Mouse (Mus musculus) limb, embryonic 13.5 days (tissue): ENCODE measurements at regions not wholly inside any gene's neighbourhood (a gene's known extent, or its start where the extent isn't known, plus 50 kb on each side); places are given as distances from the start of the nearest gene placed in this dataset.
"Not testable (repeated sequence)": the region's sequence is repeated elsewhere in the genome, so short reads cannot be mapped to it uniquely, and the experiment has no call there.

Source experiments
- ATAC-seq: fragments of 200-750 bp; cut with Nextera tagmentation; 2 replicates; pipeline ENCODE4 v1.8.0; 2017; ENCODE audit warnings: low read depth, moderate number of reproducible peaks, moderate TSS enrichment; ENCODE audit not compliant: low FRiP score
- H3K27ac ChIP-seq: fragments of 300-500 bp; sonication (generic); 2 replicates; pipeline ENCODE4 v1.5.1; 2015; ENCODE audit warnings: inconsistent platforms, mild to moderate bottlenecking, moderate library complexity
- H3K27me3 ChIP-seq: fragments of 300-500 bp; sonication (generic); 2 replicates; pipeline ENCODE4 v1.6.1; 2015; ENCODE audit warnings: mild to moderate bottlenecking, inconsistent platforms
- H3K36me3 ChIP-seq: fragments of 300-500 bp; sonication (generic); 2 replicates; pipeline ENCODE4 v1.6.1; 2015; ENCODE audit warnings: inconsistent platforms, mild to moderate bottlenecking, moderate library complexity
- H3K4me1 ChIP-seq: fragments of 300-500 bp; sonication (generic); 2 replicates; pipeline ENCODE4 v1.6.1; 2015; ENCODE audit warnings: inconsistent platforms
- H3K4me2 ChIP-seq: fragments of 300-500 bp; sonication (generic); replicated peaks from 2 replicates; pipeline ENCODE4 v1.6.1; 2015; ENCODE audit warnings: inconsistent platforms, mild to moderate bottlenecking, moderate library complexity
- H3K4me3 ChIP-seq: fragments of 300-500 bp; sonication (generic); 2 replicates; pipeline ENCODE4 v1.5.1; 2015; ENCODE audit warnings: moderate library complexity, mild to moderate bottlenecking, inconsistent platforms
- H3K9ac ChIP-seq: fragments of 300-500 bp; sonication (generic); 2 replicates; pipeline ENCODE4 v1.6.1; 2015; ENCODE audit warnings: mild to moderate bottlenecking, inconsistent platforms
- H3K9me3 ChIP-seq: fragments of 300-500 bp; sonication (generic); 2 replicates; pipeline ENCODE4 v1.6.1; 2016; ENCODE audit warnings: inconsistent platforms
- WGBS: fragments of 180-500 bp; shearing (Covaris S2); methylation state at CpG from one replicate; pipeline ENCODE4 v1.1.7; 2015; 5-methylcytosine and 5-hydroxymethylcytosine counted together

GRCm38 (mm10) chr3:21919931-21920330 lies 156.5 kb upstream of the Tbl1xr1 start:
- H3K4me1 ChIP-seq = no peaks in the 10 kb centered on the region
- H3K36me3 ChIP-seq = no peaks in the 10 kb centered on the region
- H3K4me3 ChIP-seq = no peak overlapping the region
- WGBS = 94% methylated on average over 7 of the region's 7 CpGs
- H3K9ac ChIP-seq = no peak overlapping the region
- no peaks in the 10 kb centered on the region for H3K27me3 ChIP-seq
- no peak overlapping the region for H3K27ac ChIP-seq
- H3K4me2 ChIP-seq = no peak overlapping the region
- no peak for ATAC-seq
- H3K9me3 ChIP-seq = 0 out of 2 replicates have a peak, but pooled peaks cover 5% of the 10 kb centered on the region

DNA sequence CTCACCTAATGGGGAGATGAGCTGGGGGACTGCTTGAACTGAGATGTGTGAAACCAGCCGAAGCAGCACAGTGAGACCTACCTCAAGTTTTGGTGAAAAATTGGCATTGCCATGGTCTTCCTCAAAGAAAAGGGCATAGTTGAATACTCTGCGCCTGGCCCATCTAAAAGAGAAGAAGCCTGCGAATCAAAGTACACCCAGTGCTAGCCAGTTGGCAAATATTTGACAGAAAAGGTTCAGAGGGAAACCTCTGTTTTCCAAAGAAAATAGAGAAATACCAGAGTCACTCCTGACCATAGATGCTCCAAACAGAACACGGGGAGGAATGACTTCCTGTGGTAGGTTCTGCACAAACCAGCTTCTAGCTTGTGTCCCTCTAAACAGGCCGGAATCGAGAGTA lies 144.5 kb upstream of the Tbl1xr1 start:
- ATAC-seq = no peak
- H3K9me3 ChIP-seq = no peaks in the 10 kb centered on the region
- no peaks in the 10 kb centered on the region for H3K36me3 ChIP-seq
- no peaks in the 10 kb centered on the region for H3K27me3 ChIP-seq
- 94% methylated on average over 6 of the region's 6 CpGs for WGBS
- no peak overlapping the region for H3K27ac ChIP-seq
- no peak overlapping the region for H3K4me2 ChIP-seq
- no peak overlapping the region for H3K9ac ChIP-seq
- H3K4me1 ChIP-seq = peaks cover 20% of the 10 kb centered on the region
- no peak overlapping the region for H3K4me3 ChIP-seq

GRCm38 (mm10) chr3:21932696-21933095 lies 143.8 kb upstream of the Tbl1xr1 start:
- not testable (repeated sequence) for H3K27ac ChIP-seq
- 85% methylated on average over 8 of the region's 8 CpGs for WGBS

GRCm38 (mm10) chr3:21934731-21935271 lies 141.7 kb upstream of the Tbl1xr1 start:
- Histone ChIP-seq H3K27ac (peak overlapping the region; percentile 72), H3K27me3 (no peaks in the 10 kb centered on the region), H3K4me2 (peak overlapping the region; percentile 63), H3K4me3 (no peak overlapping the region; the same call in 1 of the 2 replicates), H3K9me3 (no peaks in the 10 kb centered on the region), H3K9ac (no peak overlapping the region), H3K36me3 (no peaks in the 10 kb centered on the region), H3K4me1 (peaks cover 37% of the 10 kb centered on the region)
- WGBS = 6% methylated on average over 5 of the region's 5 CpGs
- ATAC-seq = no peak

More at GRCm38 (mm10) chr3:21932696-21933095, 143.8 kb upstream of the Tbl1xr1 start:
- H3K9me3 ChIP-seq, H3K4me2 ChIP-seq, H3K4me3 ChIP-seq, H3K9ac ChIP-seq, H3K27me3 ChIP-seq, H3K36me3 ChIP-seq, ATAC-seq: not testable (repeated sequence)
- H3K4me1 ChIP-seq = peaks cover 28% of the 10 kb centered on the region

GRCm38 (mm10) chr3:21935571-21936261 lies 140.7 kb upstream of the Tbl1xr1 start:
- H3K4me3 ChIP-seq = peak overlapping the region; percentile 39
- under 1% methylated on average over 24 of the region's 24 CpGs for WGBS
- peaks cover 37% of the 10 kb centered on the region for H3K4me1 ChIP-seq
- no peaks in the 10 kb centered on the region for H3K27me3 ChIP-seq
- H3K9me3 ChIP-seq = no peaks in the 10 kb centered on the region
- H3K4me2 ChIP-seq = peak overlapping the region; percentile 63
- H3K36me3 ChIP-seq = no peaks in the 10 kb centered on the region
- no peak overlapping the region for H3K9ac ChIP-seq
- peak overlapping the region; percentile 84 for H3K27ac ChIP-seq
- peak; percentile 94 for ATAC-seq

DNA sequence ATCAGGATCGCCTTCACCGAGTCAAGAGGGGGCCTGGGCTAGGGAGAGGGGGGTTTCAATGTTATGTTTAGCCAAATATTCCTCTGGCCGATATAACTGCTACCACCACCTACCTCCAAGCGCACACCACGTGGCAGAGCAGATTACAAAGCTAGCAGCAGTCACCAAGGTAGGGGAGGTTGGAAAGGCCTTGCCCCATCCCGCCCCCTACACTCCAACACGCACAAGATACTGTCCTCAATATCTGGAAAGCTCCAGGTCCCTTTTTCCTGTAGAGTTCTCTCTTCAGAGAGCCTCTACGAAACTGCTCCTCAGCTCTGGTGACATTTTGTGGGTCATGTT lies 140.2 kb upstream of the Tbl1xr1 start:
- H3K27ac ChIP-seq = peak overlapping the region; percentile 55; the same call in 1 of the 2 replicates
- H3K4me3 ChIP-seq = peak overlapping the region; percentile 39
- no peaks in the 10 kb centered on the region for H3K36me3 ChIP-seq
- no peaks in the 10 kb centered on the region for H3K9me3 ChIP-seq
- peak overlapping the region; percentile 63 for H3K4me2 ChIP-seq
- 5% methylated on average over 8 of the region's 8 CpGs for WGBS
- H3K27me3 ChIP-seq = no peaks in the 10 kb centered on the region
- peaks cover 37% of the 10 kb centered on the region for H3K4me1 ChIP-seq
- no peak; the same call in 1 of the 2 replicates for ATAC-seq
- no peak overlapping the region for H3K9ac ChIP-seq

- H3K27ac ChIP-seq = no peak overlapping the region
- H3K4me3 ChIP-seq = no peak overlapping the region
- no peak; the same call in 1 of the 2 replicates for ATAC-seq
- H3K36me3 ChIP-seq = no peaks in the 10 kb centered on the region
- no peaks in the 10 kb centered on the region for H3K27me3 ChIP-seq
- peak overlapping the region; percentile 63 for H3K4me2 ChIP-seq
- H3K4me1 ChIP-seq = peaks cover 37% of the 10 kb centered on the region
- 14% methylated on average over 8 of the region's 8 CpGs for WGBS
- H3K9ac ChIP-seq = no peak overlapping the region
- H3K9me3 ChIP-seq = no peaks in the 10 kb centered on the region
Observed at GRCm38 (mm10) chr3:21936616-21937015, 139.8 kb upstream of the Tbl1xr1 start.

DNA sequence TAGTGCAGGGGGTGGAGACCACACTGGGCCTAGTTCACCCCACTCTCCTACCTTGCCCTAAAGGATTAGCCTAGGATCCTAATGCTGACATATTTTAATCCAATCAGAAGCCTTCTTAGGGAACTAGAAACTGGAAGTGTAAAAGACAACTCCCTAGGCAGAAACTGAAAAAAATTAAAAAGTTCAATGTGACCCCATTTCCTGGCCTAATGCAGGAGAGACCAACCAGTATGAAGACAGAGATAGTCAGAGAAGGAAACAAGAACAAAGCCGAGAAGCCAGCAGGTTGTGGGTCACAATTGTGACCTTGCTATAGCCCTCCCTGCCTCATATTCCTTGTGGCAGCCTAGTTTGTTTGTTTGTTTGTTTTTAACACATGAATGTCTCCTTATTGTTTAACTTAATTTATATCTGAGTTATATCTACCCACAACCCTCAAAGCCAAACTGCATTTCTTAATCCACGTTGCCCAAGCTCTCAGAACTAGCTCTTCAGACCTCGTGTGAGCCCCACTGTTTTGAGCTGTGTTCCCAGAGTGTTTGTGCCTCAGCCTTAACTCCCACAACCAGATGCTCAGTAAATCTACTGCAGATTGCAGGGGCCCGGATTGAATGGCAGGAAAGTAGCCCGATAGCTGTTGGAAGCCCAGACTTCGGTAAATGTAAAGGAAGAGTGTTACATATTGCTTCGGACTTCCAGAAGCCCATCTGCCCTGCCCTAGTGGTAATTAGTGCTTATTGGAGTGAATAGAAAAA lies 139.0 kb upstream of the Tbl1xr1 start:
- Histone ChIP-seq H3K4me3 (no peak overlapping the region), H3K4me2 (peak overlapping the region; percentile 21), H3K36me3 (no peaks in the 10 kb centered on the region), H3K9ac (no peak overlapping the region), H3K27me3 (no peaks in the 10 kb centered on the region), H3K27ac (peak overlapping the region; percentile 44; the same call in 1 of the 2 replicates), H3K9me3 (no peaks in the 10 kb centered on the region), H3K4me1 (peaks cover 37% of the 10 kb centered on the region)
- WGBS = 20% methylated on average over 7 of the region's 7 CpGs
- no peak for ATAC-seq

DNA sequence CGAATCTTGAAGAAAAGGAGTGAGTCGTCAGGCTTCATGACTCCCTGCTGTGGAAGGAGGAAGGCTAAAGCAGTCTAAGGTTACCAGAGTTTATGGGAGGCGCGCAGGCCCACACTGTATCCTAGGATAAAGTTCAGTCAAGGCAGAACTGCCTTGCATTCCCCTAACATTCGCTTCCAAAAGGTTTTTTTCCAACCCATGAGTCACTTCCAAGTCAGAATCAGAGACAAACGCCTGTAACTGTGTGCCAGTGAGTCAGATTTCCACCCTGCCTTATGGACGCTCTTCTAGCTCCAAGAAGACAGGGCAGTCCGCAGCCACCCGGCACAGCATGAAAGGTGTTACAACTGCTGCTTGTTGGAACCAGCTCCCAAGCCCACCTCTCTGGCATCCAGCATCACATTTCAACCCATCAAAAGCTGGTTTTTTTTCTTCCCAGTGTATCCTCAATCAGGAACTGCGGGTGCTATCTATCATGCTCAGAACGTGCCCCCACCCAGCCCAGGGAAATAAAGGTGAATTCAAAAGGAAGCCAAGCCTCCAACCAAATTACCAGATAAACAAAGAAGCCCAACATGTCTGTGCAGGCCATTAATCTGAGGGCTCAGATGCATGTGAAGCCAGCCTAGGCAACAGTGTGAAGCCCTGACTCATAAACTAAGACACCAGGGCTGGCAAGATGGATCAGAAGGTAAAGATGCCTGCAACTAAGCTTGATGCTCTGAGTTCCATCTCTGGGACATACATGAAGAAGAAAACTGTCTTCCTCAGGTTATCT lies 138.2 kb upstream of the Tbl1xr1 start:
- WGBS = 23% methylated on average over 11 of the region's 11 CpGs
- Histone ChIP-seq H3K9ac (no peak overlapping the region), H3K4me2 (peak overlapping the region; percentile 21), H3K4me3 (no peak overlapping the region), H3K9me3 (no peaks in the 10 kb centered on the region), H3K36me3 (no peaks in the 10 kb centered on the region), H3K4me1 (peaks cover 37% of the 10 kb centered on the region), H3K27me3 (no peaks in the 10 kb centered on the region), H3K27ac (peak overlapping the region; percentile 44; the same call in 1 of the 2 replicates)
- ATAC-seq = no peak

DNA sequence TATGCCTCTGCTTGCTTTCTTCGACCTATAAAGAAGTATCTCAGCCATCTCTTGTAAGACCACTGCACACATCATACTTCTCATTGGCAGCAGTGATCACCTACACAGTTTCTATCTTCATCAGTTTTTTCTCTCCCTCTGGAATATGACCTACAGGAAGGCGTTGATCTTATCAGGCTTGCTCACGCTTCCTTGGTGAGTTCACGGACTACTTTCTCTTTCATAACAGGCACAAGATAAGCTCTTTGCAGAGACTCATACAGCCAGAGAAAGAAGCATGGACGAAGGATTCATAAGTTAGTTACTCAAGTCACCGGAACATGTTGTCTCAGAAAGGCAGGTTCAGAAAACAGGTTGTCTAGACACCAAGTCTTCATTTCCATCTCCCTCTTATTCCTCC lies 136.7 kb upstream of the Tbl1xr1 start:
- ATAC-seq = no peak
- no peak overlapping the region for H3K27ac ChIP-seq
- peaks cover 29% of the 10 kb centered on the region for H3K4me1 ChIP-seq
- no peak overlapping the region for H3K9ac ChIP-seq
- H3K4me2 ChIP-seq = no peak overlapping the region
- H3K4me3 ChIP-seq = no peak overlapping the region
- no peaks in the 10 kb centered on the region for H3K36me3 ChIP-seq
- no peaks in the 10 kb centered on the region for H3K9me3 ChIP-seq
- no peaks in the 10 kb centered on the region for H3K27me3 ChIP-seq
- WGBS = 90% methylated on average over 6 of the region's 6 CpGs

- Histone ChIP-seq H3K4me1 (peaks cover 21% of the 10 kb centered on the region), H3K9me3 (no peaks in the 10 kb centered on the region), H3K27me3 (no peaks in the 10 kb centered on the region), H3K4me2 (no peak overlapping the region), H3K9ac (no peak overlapping the region), H3K4me3 (no peak overlapping the region), H3K27ac (no peak overlapping the region), H3K36me3 (no peaks in the 10 kb centered on the region)
- WGBS = 81% methylated on average over 2 of the region's 2 CpGs
- no peak for ATAC-seq
Observed at GRCm38 (mm10) chr3:21941596-21941995, 134.9 kb upstream of the Tbl1xr1 start.

DNA sequence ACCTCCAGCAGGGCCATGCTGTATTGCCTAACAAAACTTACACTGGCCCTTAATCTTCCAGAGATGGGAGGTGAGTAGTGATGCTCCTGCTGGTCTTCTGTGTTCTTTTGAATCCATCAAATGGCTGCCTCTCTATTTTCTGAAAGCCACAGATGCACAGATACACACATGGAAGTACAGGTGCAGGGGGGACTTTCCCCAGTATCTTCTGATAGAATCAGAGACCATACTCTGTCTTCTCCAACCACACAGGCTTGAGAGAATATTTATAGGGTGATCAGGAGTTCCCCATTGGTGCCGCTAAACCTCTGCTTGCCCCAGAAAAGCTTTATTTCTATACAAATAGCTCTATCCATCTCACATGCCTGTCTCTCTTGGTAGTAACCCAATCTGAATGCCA lies 133.5 kb upstream of the Tbl1xr1 start:
- WGBS = 91% methylated on average over 1 of the region's 1 CpGs
- no peak overlapping the region for H3K9ac ChIP-seq
- H3K9me3 ChIP-seq = no peaks in the 10 kb centered on the region
- H3K4me1 ChIP-seq = peaks cover 12% of the 10 kb centered on the region
- H3K4me2 ChIP-seq = no peak overlapping the region
- H3K36me3 ChIP-seq = no peaks in the 10 kb centered on the region
- no peak overlapping the region for H3K27ac ChIP-seq
- ATAC-seq = no peak
- no peak overlapping the region for H3K4me3 ChIP-seq
- no peaks in the 10 kb centered on the region for H3K27me3 ChIP-seq
